Mouse (Mus musculus) stomach, postnatal 0 days (tissue): ENCODE results near the gene Brinp2. TPM values are rescaled to one million over a fixed set of nuclear protein-coding genes. Genes with fewer than 3 reads are reported as not detected.

Experiments used
- ATAC-seq: fragments of 200-750 bp; cut with Nextera tagmentation; 2 replicates; pipeline ENCODE4 v1.8.0; 2017; ENCODE audit not compliant: low FRiP score, low TSS enrichment
- DNase-seq: peaks from one replicate; pipeline ENCODE4 v3.0.0-alpha.2; 2016; ENCODE audit warnings: low spot score
- H3K27ac ChIP-seq: fragments of 300-500 bp; sonication (generic); replicated peaks from 2 replicates; pipeline ENCODE4 v1.5.1; 2014; ENCODE audit warnings: mild to moderate bottlenecking, control low read depth
- H3K27me3 ChIP-seq: fragments of 300-500 bp; sonication (generic); 2 replicates; pipeline ENCODE4 v1.6.1; 2014; ENCODE audit warnings: low read length; ENCODE audit not compliant: control insufficient read depth, insufficient read depth
- H3K36me3 ChIP-seq: fragments of 300-500 bp; sonication (generic); 2 replicates; pipeline ENCODE4 v1.6.1; 2014; ENCODE audit warnings: low read length, mixed read lengths; ENCODE audit not compliant: control insufficient read depth, insufficient read depth
- H3K4me1 ChIP-seq: fragments of 300-500 bp; sonication (generic); replicated peaks from 2 replicates; pipeline ENCODE4 v1.6.1; 2014; ENCODE audit warnings: antibody characterized with exemption; ENCODE audit not compliant: control insufficient read depth, insufficient read depth
- H3K4me2 ChIP-seq: fragments of 300-500 bp; sonication (generic); replicated peaks from 2 replicates; pipeline ENCODE4 v1.6.1; 2014; ENCODE audit warnings: low read depth, mild to moderate bottlenecking, control low read depth, moderate library complexity
- H3K4me3 ChIP-seq: fragments of 300-500 bp; sonication (generic); 2 replicates; pipeline ENCODE4 v1.5.1; 2014; ENCODE audit warnings: low read depth, low read length, control low read depth
- H3K9ac ChIP-seq: fragments of 300-500 bp; sonication (generic); 2 replicates; pipeline ENCODE4 v1.6.1; 2014; ENCODE audit warnings: mild to moderate bottlenecking, low read length, control low read depth, mixed read lengths
- H3K9me3 ChIP-seq: fragments of 300-500 bp; sonication (generic); 2 replicates; pipeline ENCODE4 v1.6.1; 2016; ENCODE audit warnings: low read length; ENCODE audit not compliant: control insufficient read depth
- CTCF ChIP-seq: IDR thresholded peaks from 2 replicates; pipeline ENCODE4 v1.5.1; 2016; ENCODE audit warnings: antibody characterized with exemption, low read depth, mild to moderate bottlenecking, moderate library complexity
- EP300 ChIP-seq: optimal IDR thresholded peaks from 2 replicates; pipeline ENCODE3; 2016; ENCODE audit warnings: antibody characterized with exemption
- WGBS: fragments of 180-500 bp; shearing (Covaris S2); extraction: QIAGEN DNeasy Blood & Tissue Kit; methylation state at CpG from one replicate; pipeline ENCODE4 v1.1.7; 2014; 5-methylcytosine and 5-hydroxymethylcytosine counted together
- polyA plus RNA-seq: library from polyadenylated mRNA; unstranded; fragments of >200 nt; fragmentation: Nextera tagmentation; extraction: Ambion mirVana; gene quantifications from 2 replicates; pipeline ENCODE4 v1.2.1, GENCODE M21; 2015

Gene Brinp2
- polyA plus RNA-seq, 1 experiment from 2014 or later, result 0.99 TPM

DNA sequence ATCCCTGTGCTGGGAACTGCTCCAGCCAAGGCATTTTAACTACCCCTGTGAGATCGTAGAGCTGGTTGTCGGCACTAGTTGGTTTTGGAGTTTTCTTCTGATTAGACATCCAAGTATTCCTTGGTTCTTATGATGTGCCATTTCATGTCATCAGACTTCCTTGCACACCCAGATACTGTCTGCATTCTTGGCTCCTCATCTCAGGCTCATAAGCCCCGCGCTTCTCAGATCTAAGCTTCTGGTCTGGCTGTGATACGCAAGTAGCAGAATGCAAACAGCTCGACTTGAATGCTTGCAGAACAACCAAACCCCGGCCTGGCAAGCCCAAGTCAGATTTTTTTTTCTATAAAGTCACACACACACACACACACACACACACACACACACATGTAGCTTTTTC, 72.3 kb downstream of the Brinp2 start:
- DNase-seq, result no peak
- no peaks in the 10 kb centered on the region for H3K4me1 ChIP-seq
- H3K27ac ChIP-seq, result no peak overlapping the region
- H3K9me3 ChIP-seq, result no peaks in the 10 kb centered on the region
- no peaks in the 10 kb centered on the region for H3K27me3 ChIP-seq
- no peak for ATAC-seq
- WGBS, result 61% methylated on average over 7 of the region's 7 CpGs
- H3K9ac ChIP-seq, result no peak overlapping the region
- no peak overlapping the region for H3K4me3 ChIP-seq
- no peak overlapping the region for H3K4me2 ChIP-seq
- TF ChIP-seq EP300 (no peak), CTCF (no peak)
- no peaks in the 10 kb centered on the region for H3K36me3 ChIP-seq

DNA sequence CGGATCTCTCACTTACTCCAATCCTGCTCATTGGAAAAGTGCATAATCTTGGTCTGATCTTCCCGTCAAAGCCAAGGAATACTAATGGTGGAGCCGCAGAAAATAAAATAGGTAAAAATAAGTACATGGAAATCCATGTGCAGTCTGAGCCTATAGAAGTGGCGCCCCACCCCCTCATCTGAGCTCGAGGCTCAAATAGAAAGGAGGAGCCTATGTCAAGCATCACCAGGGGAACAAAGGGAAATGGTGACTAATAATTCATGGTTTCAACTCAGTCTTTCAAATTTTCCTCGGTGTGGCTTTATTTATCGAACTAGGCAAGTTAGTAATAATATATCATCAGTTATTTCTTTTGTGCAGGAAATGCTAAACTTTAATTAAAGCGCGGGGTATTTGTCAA, 84.1 kb downstream of the Brinp2 start:
- Histone ChIP-seq H3K27me3 (no peaks in the 10 kb centered on the region), H3K4me3 (no peak overlapping the region), H3K4me2 (no peak overlapping the region), H3K9me3 (no peaks in the 10 kb centered on the region), H3K9ac (no peak overlapping the region), H3K4me1 (no peaks in the 10 kb centered on the region), H3K36me3 (no peaks in the 10 kb centered on the region), H3K27ac (no peak overlapping the region)
- TF ChIP-seq EP300, result no peak
- no peak for TF ChIP-seq CTCF
- no peak for ATAC-seq
- no peak for DNase-seq
- 56% methylated on average over 9 of the region's 9 CpGs for WGBS

DNA sequence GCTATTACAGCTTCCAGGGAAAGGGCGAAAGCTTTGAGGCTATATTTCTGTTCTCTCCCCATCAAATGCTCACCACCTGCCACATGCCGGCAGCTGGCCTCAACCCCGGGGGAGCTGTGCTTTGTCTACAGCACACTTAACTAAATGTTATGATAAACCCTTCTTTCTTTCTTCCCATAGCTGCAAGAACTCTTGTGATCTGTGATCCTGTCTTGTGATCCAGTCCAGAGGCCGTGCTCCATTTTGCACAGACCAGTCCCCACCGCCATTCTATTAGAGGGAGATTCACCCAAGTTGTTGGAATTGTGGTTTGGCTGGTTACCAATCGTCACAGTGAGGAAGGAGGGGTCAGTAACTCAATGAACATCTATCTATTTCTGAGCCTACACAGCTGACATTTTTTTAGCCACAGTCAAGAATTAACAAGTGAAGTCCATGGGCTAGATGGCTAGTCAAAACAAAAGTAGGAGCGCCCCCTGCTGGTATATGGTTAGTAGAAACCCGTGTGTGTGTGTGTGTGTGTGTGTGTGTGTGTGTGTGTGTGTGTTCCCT, 89.0 kb downstream of the Brinp2 start:
- 34% methylated on average over 8 of the region's 8 CpGs for WGBS
- no peak for ATAC-seq
- Histone ChIP-seq H3K9ac (no peak overlapping the region), H3K9me3 (no peaks in the 10 kb centered on the region), H3K4me2 (no peak overlapping the region), H3K4me1 (no peaks in the 10 kb centered on the region), H3K27me3 (no peaks in the 10 kb centered on the region), H3K4me3 (no peak overlapping the region), H3K27ac (no peak overlapping the region), H3K36me3 (no peaks in the 10 kb centered on the region)
- no peak for DNase-seq
- TF ChIP-seq CTCF, result peak; percentile 59
- TF ChIP-seq EP300, result no peak

DNA sequence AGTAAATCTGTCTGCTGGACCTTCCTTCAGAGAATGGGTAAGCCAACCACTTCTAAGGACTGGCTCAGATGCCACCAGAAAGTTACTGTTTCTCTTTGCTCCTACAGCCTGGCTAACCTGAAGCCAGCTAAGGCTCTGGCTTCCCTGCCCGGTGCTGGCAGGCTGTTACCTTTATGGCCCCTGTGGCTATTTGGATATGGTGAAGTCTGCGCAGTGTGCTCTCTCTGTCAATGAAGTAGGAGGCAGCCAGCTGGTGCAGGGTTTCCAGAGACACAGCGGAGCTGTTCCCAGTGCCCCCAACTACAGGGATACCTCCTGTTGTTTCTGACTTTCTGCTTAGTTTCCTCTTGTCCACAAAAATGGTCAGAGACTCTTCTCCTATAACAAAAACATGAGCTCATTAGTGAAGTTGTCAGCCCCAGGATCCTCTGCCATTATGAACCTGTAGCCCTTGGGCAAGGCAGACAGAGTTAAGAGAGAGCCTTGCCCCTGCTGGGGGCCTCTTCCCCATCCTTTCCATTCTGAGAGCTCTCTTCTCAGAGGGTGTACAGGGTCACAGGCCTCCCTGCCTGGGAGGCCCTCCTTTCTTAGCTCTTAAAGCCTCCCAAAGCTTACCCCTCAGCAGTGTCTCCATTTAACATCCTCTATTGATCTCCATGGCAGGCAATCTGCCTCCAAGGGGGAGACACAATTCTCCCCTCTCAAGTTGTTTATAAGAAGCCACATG, 89.7 kb downstream of the Brinp2 start:
- Histone ChIP-seq H3K9ac (no peak overlapping the region), H3K27ac (no peak overlapping the region), H3K36me3 (no peaks in the 10 kb centered on the region), H3K4me1 (no peaks in the 10 kb centered on the region), H3K4me3 (no peak overlapping the region), H3K9me3 (no peaks in the 10 kb centered on the region), H3K27me3 (no peaks in the 10 kb centered on the region), H3K4me2 (no peak overlapping the region)
- TF ChIP-seq CTCF (no peak), EP300 (no peak)
- WGBS, result 73% methylated on average over 3 of the region's 3 CpGs
- ATAC-seq, result no peak
- DNase-seq, result no peak

DNA sequence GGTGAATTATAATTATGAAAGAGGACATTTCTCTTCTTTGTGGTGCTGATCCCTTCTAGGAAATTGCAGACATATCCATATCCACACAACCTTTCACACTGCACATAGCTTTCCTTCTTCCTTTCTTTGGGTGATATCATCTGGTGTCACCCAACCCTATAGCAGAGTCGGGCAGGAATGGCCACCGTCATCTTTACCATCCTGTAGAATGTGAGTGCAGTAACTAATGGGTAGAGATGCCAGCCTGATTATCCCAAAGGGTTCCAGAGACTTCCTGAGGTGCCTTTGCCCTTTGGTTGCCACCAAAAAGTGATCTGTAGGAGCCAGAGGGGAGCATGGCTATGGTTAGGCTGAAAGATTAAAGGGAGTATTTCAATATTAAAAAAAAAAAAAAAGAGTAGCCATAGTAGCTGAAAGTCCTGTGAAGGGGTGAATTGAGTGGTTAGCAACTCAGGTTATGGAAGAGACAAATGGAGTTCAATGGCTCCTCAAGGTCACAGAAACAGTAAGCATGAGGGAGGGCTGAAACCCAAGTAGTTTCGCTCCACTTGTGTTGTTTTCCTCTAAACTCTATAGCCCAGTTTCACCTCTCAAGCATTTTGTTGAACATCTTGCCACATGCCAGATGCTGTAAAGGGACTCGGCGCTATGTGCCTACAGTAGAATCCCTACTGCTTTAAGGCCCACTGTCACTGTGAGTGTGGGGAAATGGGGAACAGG, 96.5 kb downstream of the Brinp2 start:
- Histone ChIP-seq H3K4me3 (no peak overlapping the region), H3K9ac (no peak overlapping the region), H3K4me1 (no peaks in the 10 kb centered on the region), H3K9me3 (no peaks in the 10 kb centered on the region), H3K27me3 (no peaks in the 10 kb centered on the region), H3K36me3 (no peaks in the 10 kb centered on the region), H3K27ac (no peak overlapping the region), H3K4me2 (no peak overlapping the region)
- no peak for ATAC-seq
- TF ChIP-seq CTCF, result no peak
- no peak for TF ChIP-seq EP300
- no peak for DNase-seq
- WGBS, result 95% methylated on average over 5 of the region's 5 CpGs

DNA sequence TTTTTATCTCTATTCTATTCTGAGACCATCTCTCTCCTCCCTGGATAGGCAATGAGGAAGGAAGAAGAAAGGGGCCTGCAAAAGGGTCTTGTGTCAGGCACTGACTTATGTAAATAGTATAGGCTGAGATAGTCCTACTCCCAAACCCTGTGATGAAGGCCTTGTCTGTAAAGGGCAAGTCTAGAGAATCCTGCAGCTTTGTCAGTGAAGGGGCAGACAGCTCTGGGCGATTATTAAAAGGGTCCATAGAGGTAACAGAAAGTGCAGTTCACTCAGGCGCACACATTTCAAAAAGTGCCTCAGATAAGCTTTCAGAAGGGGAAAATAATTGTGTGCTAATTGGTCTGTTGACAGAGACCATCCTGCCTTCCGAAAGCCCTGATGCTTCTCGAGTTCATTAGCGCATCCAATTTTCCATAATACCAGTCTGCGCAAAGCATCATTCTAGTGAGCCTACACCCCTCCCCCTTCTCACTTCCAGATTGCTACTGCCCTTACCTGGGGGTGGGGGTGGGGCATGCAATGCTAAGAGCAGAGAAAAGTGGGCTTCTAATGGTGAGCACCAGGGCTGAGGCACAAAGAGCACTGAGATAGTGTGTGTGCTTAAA, 97.3 kb downstream of the Brinp2 start:
- Histone ChIP-seq H3K4me3 (no peak overlapping the region), H3K9ac (no peak overlapping the region), H3K27ac (no peak overlapping the region), H3K36me3 (no peaks in the 10 kb centered on the region), H3K27me3 (no peaks in the 10 kb centered on the region), H3K4me1 (no peaks in the 10 kb centered on the region), H3K9me3 (no peaks in the 10 kb centered on the region), H3K4me2 (no peak overlapping the region)
- DNase-seq (no peak), ATAC-seq (no peak)
- no peak for TF ChIP-seq CTCF
- 76% methylated on average over 6 of the region's 6 CpGs for WGBS
